Mouse (Mus musculus): Measurements from ENCODE around the gene Atpaf1. TPM values are rescaled to one million over a fixed set of nuclear protein-coding genes. Genes with fewer than 3 reads are reported as not detected.

The Atpaf1 gene
- polyA plus RNA-seq, 1 experiment from 2014 or later = 50.9 TPM

DNA sequence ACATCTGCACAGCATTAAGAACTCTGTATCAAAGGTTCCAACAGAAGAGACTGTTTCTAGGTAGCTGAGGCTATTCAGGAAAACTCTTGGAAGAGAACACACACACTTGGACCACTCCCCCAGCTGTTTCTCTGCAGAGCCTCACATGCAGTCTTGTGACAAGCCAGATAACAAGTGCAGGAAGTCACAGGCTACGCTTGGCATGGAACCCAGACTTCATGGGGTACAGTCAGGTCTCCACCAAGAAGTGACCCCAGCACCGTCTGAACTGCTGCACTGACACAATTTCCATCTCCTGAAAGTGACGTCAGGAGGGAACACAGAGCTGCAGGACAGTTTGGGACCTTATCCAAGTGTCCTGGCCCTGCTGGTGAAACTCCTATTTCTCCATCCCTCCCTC lies 37.3 kb downstream of the Atpaf1 start:
- Histone ChIP-seq H3K4me1 (ENCODE audit: control insufficient read depth, insufficient read depth, low read length) (no peaks in the 10 kb centered on the region), H3K9ac (ENCODE audit: low read length) (no peak overlapping the region), H3K27me3 (ENCODE audit: control insufficient read depth, insufficient read depth, low read length) (no peaks in the 10 kb centered on the region), H3K36me3 (ENCODE audit: control insufficient read depth, insufficient read depth, low read length) (no peaks in the 10 kb centered on the region), H3K4me2 (no peak overlapping the region), H3K9me3 (ENCODE audit: control insufficient read depth, low read length) (no peaks in the 10 kb centered on the region), H3K27ac (ENCODE audit: low read depth, low read length) (no peak overlapping the region), H3K4me3 (ENCODE audit: low read depth, low read length) (no peak overlapping the region)
- ATAC-seq (ENCODE audit: low FRiP score) (no peak), DNase-seq (ENCODE audit: low spot score, missing footprints) (no peak)
- WGBS = 77% methylated on average over 3 of the region's 3 CpGs

DNA sequence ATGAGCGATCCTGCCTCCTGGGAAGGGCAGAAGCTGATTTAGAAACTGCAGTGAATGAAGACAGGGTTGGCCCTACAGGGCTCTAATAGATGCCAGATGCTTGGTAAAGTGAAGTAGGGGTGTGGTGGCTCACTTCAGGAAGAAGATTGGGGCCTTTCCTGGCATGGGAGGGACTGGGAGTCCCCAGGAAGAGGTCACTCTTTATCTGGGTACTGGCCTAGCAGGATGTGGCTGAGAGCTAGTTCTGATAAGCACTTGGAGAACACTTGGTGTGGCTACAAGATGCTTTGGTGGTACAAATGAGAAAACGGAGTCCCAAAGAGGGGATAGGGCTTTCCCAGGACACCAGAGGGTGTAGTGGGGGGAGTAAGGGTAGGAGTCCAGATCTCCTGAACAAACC lies 39.6 kb downstream of the Atpaf1 start:
- Histone ChIP-seq H3K9me3 (ENCODE audit: control insufficient read depth, low read length) (no peaks in the 10 kb centered on the region), H3K27me3 (ENCODE audit: control insufficient read depth, insufficient read depth, low read length) (no peaks in the 10 kb centered on the region), H3K4me2 (no peak overlapping the region), H3K27ac (ENCODE audit: low read depth, low read length) (no peak overlapping the region), H3K4me1 (ENCODE audit: control insufficient read depth, insufficient read depth, low read length) (peaks cover 3% of the 10 kb centered on the region), H3K36me3 (ENCODE audit: control insufficient read depth, insufficient read depth, low read length) (no peaks in the 10 kb centered on the region), H3K9ac (ENCODE audit: low read length) (no peak overlapping the region), H3K4me3 (ENCODE audit: low read depth, low read length) (no peak overlapping the region)
- no peak for ATAC-seq (ENCODE audit: low FRiP score)
- peak; percentile 8 for DNase-seq (ENCODE audit: low spot score, missing footprints)
- WGBS = 78% methylated on average over 2 of the region's 2 CpGs

DNA sequence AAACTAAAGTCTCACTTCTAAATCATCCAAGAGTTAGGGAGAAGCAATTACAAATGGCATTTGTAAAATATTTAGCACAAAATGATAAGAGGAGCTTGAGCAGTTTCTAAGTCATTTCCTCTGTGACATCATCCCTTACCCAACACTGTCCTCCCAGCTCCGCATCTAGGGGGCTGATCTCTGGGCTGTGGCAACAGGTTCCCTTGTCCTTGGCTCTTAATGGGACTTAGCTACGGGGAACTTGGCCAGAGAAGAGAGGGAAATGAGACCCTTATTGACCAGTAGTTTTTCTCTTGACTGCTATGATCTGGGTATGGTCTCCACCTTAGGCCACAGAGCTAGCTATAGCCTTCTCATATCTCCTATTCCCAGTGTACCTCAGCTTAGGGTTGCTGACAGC lies 40.7 kb downstream of the Atpaf1 start:
- ATAC-seq (ENCODE audit: low FRiP score) (no peak), DNase-seq (ENCODE audit: low spot score, missing footprints) (no peak)
- WGBS = 89% methylated on average over 2 of the region's 2 CpGs
- H3K27me3 ChIP-seq (ENCODE audit: control insufficient read depth, insufficient read depth, low read length) = no peaks in the 10 kb centered on the region
- H3K9ac ChIP-seq (ENCODE audit: low read length) = no peak overlapping the region
- H3K4me2 ChIP-seq = no peak overlapping the region
- H3K36me3 ChIP-seq (ENCODE audit: control insufficient read depth, insufficient read depth, low read length) = no peaks in the 10 kb centered on the region
- no peak overlapping the region for H3K27ac ChIP-seq (ENCODE audit: low read depth, low read length)
- no peak overlapping the region for H3K4me3 ChIP-seq (ENCODE audit: low read depth, low read length)
- peaks cover 3% of the 10 kb centered on the region for H3K4me1 ChIP-seq (ENCODE audit: control insufficient read depth, insufficient read depth, low read length)
- H3K9me3 ChIP-seq (ENCODE audit: control insufficient read depth, low read length) = no peaks in the 10 kb centered on the region

GRCm38 (mm10) chr4:115827066-115827465 lies 42.5 kb downstream of the Atpaf1 start:
- H3K27me3 ChIP-seq (ENCODE audit: control insufficient read depth, insufficient read depth, low read length) = no peaks in the 10 kb centered on the region
- H3K4me2 ChIP-seq = peak overlapping the region; percentile 91; the same call in 1 of the 2 replicates
- H3K9ac ChIP-seq (ENCODE audit: low read length) = no peak overlapping the region
- H3K36me3 ChIP-seq (ENCODE audit: control insufficient read depth, insufficient read depth, low read length) = no peaks in the 10 kb centered on the region
- no peak for ATAC-seq (ENCODE audit: low FRiP score)
- peaks cover 3% of the 10 kb centered on the region for H3K4me1 ChIP-seq (ENCODE audit: control insufficient read depth, insufficient read depth, low read length)
- WGBS = 76% methylated on average over 3 of the region's 3 CpGs
- H3K27ac ChIP-seq (ENCODE audit: low read depth, low read length) = no peak overlapping the region
- H3K9me3 ChIP-seq (ENCODE audit: control insufficient read depth, low read length) = no peaks in the 10 kb centered on the region
- H3K4me3 ChIP-seq (ENCODE audit: low read depth, low read length) = no peak overlapping the region; the same call in 1 of the 2 replicates
- no peak for DNase-seq (ENCODE audit: low spot score, missing footprints)

- H3K36me3 ChIP-seq (ENCODE audit: control insufficient read depth, insufficient read depth, low read length) = no peaks in the 10 kb centered on the region
- 0 out of 2 replicates have a peak overlapping the region, but pooled peaks have one; percentile 55 for H3K27ac ChIP-seq (ENCODE audit: low read depth, low read length)
- H3K4me1 ChIP-seq (ENCODE audit: control insufficient read depth, insufficient read depth, low read length) = peaks cover 3% of the 10 kb centered on the region
- no peaks in the 10 kb centered on the region for H3K9me3 ChIP-seq (ENCODE audit: control insufficient read depth, low read length)
- peak overlapping the region; percentile 91 for H3K4me2 ChIP-seq
- 6% methylated on average over 4 of the region's 4 CpGs for WGBS
- no peaks in the 10 kb centered on the region for H3K27me3 ChIP-seq (ENCODE audit: control insufficient read depth, insufficient read depth, low read length)
- DNase-seq (ENCODE audit: low spot score, missing footprints) (no peak), ATAC-seq (ENCODE audit: low FRiP score) (no peak)
- peak overlapping the region; percentile 77 for H3K9ac ChIP-seq (ENCODE audit: low read length)
- peak overlapping the region; percentile 75 for H3K4me3 ChIP-seq (ENCODE audit: low read depth, low read length)
Observed at GRCm38 (mm10) chr4:115827535-115827887, 42.9 kb downstream of the Atpaf1 start.

DNA sequence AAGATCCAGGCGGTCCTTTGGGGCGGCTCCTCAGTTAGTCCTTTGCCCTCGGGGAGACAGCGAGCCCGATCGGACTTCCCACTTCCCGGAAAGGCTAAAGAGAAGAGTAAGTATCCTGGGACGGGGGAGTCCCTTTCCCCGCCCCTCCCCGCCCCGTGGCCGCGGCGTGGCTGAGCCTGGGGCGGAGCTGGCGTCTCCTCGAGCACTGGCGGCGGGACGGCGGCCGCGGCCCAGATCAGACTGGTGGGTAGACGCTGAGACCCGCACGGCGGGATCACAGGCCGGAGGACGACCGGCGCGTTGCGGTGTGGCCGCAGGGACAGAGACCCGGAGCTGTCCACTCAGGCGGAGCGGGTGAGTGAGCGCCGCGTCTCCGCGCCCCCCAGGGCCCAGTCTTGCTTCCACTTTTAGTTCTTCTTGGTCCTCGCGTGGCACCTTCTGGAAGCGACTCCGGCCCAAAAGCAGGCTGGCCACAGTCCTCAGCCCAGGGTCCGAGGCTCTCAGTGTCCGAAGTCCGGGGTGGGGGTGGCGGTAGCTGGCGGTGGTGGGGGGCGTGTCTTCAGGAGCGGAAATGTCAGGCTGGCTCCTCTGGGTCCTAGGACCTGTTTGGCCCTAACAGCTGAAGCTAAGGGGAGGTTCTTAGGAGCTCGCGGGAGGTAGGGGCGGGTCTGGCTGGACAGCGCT lies 43.4 kb downstream of the Atpaf1 start, which contains the start of gene Mob3c:
TSS of gene Mob3c (plus strand) at position 205 of the 684 bp plus-strand sequence.
- Histone ChIP-seq H3K4me2 (peak within 1 kb of the TSS; percentile 91), H3K27ac (ENCODE audit: low read depth, low read length) (peak within 1 kb of the TSS; percentile 55), H3K4me3 (ENCODE audit: low read depth, low read length) (peak within 1 kb of the TSS; percentile 75), H3K36me3 (ENCODE audit: control insufficient read depth, insufficient read depth, low read length) (no peaks in the 10 kb centered on the region), H3K4me1 (ENCODE audit: control insufficient read depth, insufficient read depth, low read length) (peaks cover 3% of the 10 kb centered on the region), H3K9ac (ENCODE audit: low read length) (peak within 1 kb of the TSS; percentile 77), H3K9me3 (ENCODE audit: control insufficient read depth, low read length) (no peaks in the 10 kb centered on the region), H3K27me3 (ENCODE audit: control insufficient read depth, insufficient read depth, low read length) (no peaks in the 10 kb centered on the region)
- peak; percentile 93 for ATAC-seq (ENCODE audit: low FRiP score)
- WGBS = under 1% methylated on average over 56 of the region's 57 CpGs
- peak; percentile 97 for DNase-seq (ENCODE audit: low spot score, missing footprints)

GRCm38 (mm10) chr4:115828572-115828902 lies 43.9 kb downstream of the Atpaf1 start:
- no peaks in the 10 kb centered on the region for H3K36me3 ChIP-seq (ENCODE audit: control insufficient read depth, insufficient read depth, low read length)
- peak overlapping the region; percentile 75 for H3K4me3 ChIP-seq (ENCODE audit: low read depth, low read length)
- H3K27ac ChIP-seq (ENCODE audit: low read depth, low read length) = no peak overlapping the region
- H3K9me3 ChIP-seq (ENCODE audit: control insufficient read depth, low read length) = no peaks in the 10 kb centered on the region
- H3K9ac ChIP-seq (ENCODE audit: low read length) = peak overlapping the region; percentile 77
- 7% methylated on average over 8 of the region's 8 CpGs for WGBS
- ATAC-seq (ENCODE audit: low FRiP score) (no peak; the same call in 1 of the 2 replicates), DNase-seq (ENCODE audit: low spot score, missing footprints) (no peak)
- peak overlapping the region; percentile 91 for H3K4me2 ChIP-seq
- peaks cover 3% of the 10 kb centered on the region for H3K4me1 ChIP-seq (ENCODE audit: control insufficient read depth, insufficient read depth, low read length)
- no peaks in the 10 kb centered on the region for H3K27me3 ChIP-seq (ENCODE audit: control insufficient read depth, insufficient read depth, low read length)

- no peak overlapping the region for H3K4me2 ChIP-seq
- H3K4me1 ChIP-seq (ENCODE audit: control insufficient read depth, insufficient read depth, low read length) = peaks cover 3% of the 10 kb centered on the region
- no peak overlapping the region for H3K9ac ChIP-seq (ENCODE audit: low read length)
- no peaks in the 10 kb centered on the region for H3K36me3 ChIP-seq (ENCODE audit: control insufficient read depth, insufficient read depth, low read length)
- no peak overlapping the region for H3K27ac ChIP-seq (ENCODE audit: low read depth, low read length)
- 88% methylated on average over 5 of the region's 5 CpGs for WGBS
- ATAC-seq (ENCODE audit: low FRiP score) (no peak), DNase-seq (ENCODE audit: low spot score, missing footprints) (no peak)
- no peaks in the 10 kb centered on the region for H3K27me3 ChIP-seq (ENCODE audit: control insufficient read depth, insufficient read depth, low read length)
- H3K4me3 ChIP-seq (ENCODE audit: low read depth, low read length) = no peak overlapping the region
- no peaks in the 10 kb centered on the region for H3K9me3 ChIP-seq (ENCODE audit: control insufficient read depth, low read length)
Observed at GRCm38 (mm10) chr4:115830491-115830890, 45.9 kb downstream of the Atpaf1 start.

DNA sequence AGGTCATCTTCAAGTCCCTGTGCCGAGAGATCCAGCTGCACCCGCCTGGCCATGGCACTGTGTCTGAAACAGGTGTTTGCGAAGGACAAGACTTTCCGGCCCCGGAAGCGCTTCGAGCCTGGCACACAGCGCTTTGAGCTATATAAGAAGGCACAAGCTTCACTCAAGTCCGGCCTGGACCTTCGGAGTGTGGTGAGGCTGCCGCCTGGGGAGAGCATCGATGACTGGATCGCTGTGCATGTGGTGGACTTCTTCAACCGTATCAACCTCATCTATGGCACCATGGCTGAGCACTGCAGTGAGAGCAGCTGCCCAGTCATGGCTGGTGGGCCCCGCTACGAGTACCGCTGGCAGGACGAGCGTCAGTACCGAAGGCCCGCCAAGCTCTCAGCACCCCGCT lies 46.6 kb downstream of the Atpaf1 start:
- Histone ChIP-seq H3K4me2 (no peak overlapping the region), H3K9ac (ENCODE audit: low read length) (no peak overlapping the region), H3K27ac (ENCODE audit: low read depth, low read length) (no peak overlapping the region), H3K27me3 (ENCODE audit: control insufficient read depth, insufficient read depth, low read length) (no peaks in the 10 kb centered on the region), H3K4me3 (ENCODE audit: low read depth, low read length) (no peak overlapping the region), H3K4me1 (ENCODE audit: control insufficient read depth, insufficient read depth, low read length) (peaks cover 3% of the 10 kb centered on the region), H3K36me3 (ENCODE audit: control insufficient read depth, insufficient read depth, low read length) (no peaks in the 10 kb centered on the region), H3K9me3 (ENCODE audit: control insufficient read depth, low read length) (no peaks in the 10 kb centered on the region)
- 97% methylated on average over 22 of the region's 22 CpGs for WGBS
- peak; percentile 37 for DNase-seq (ENCODE audit: low spot score, missing footprints)
- no peak for ATAC-seq (ENCODE audit: low FRiP score)
